Mouse (Mus musculus): ENCODE measurements at regions not wholly inside any gene's neighbourhood (a gene's known extent, or its start where the extent isn't known, plus 50 kb on each side); places are given as distances from the start of the nearest gene placed in this dataset.

GRCm38 (mm10) chr4:99445077-99445754 lies 149.5 kb downstream of the Gm12689 start:
- TF ChIP-seq POLR2A (IDR thresholded peaks at IDR 0.05; ENCODE audit: low read depth, low read length): no peak
- no peak; the same call in 1 of the 2 replicates for TF ChIP-seq CTCF (conservative IDR thresholded peaks at IDR 0.05; ENCODE audit: insufficient read depth, insufficient read length, low read depth, low read length)
